Mouse (Mus musculus) erythroid progenitor cell, adult 5-6 weeks (primary cell): Measurements from ENCODE around the gene Smc5. TPM values are rescaled to one million over a fixed set of nuclear protein-coding genes. Genes with fewer than 3 reads are reported as not detected.

Source experiments
- ATAC-seq: replicated peaks from 2 replicates; pipeline ENCODE4 v1.8.0; 2016; ENCODE audit warnings: moderate number of reproducible peaks, mild to moderate bottlenecking, moderate TSS enrichment, inconsistent platforms; ENCODE audit not compliant: poor library complexity, low FRiP score, severe bottlenecking
- total RNA-seq, 2 experiments: library from RNA; stranded (forward) in 1 of 2; stranded (reverse) in 1 of 2; fragments of 150-400 nt in 1 of 2; fragments of 186-747, 209-891 nt in 1 of 2; gene quantifications; 2 replicates each; pipeline versions ENCODE4 v1.2.3 to v1.2.4; 2015 to 2017; ENCODE audit warnings: low replicate concordance in 2 of 2

Smc5 gene
- total RNA-seq, 2 experiments from 2014 or later = 50.8 to 88.9 TPM

DNA sequence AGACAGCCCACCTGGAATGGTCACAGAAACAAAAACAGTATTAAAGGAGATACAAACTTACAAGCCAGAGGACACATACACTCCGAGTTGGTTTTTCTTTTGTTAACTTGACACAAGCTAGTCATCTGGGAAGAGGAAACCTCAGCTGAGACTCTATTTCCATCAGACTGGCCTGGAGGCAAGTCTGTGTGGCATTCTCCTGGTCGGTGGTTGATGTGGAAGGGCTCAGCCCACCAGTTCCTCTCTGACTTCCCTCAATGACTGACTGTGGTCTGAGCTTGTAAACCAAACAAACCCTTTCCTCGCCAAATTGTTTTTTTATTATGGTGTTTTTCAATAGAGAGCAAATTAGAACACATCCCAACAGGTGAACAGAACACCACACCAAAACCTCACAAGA, 80.6 kb downstream of the Smc5 start:
- no peak for ATAC-seq

DNA sequence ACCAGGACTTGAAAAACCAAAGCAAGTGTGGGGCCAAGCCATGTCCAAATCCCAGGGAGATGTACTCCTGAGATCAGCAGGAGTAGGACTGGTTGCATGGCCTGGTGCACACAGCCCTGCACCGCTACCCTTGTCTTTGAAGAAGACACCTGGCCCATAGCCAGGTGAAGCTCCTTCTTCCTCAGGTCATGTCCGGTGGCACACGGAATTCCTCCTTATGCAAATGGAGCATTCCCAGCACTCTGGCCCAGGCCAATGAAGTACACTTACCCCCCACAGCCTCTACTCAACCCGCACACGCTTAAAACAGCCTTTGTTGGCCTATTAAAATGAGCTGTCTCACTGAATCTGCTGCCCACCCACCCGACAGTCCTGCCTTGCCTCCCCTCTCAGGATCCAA, 82.2 kb downstream of the Smc5 start:
- no peak for ATAC-seq

DNA sequence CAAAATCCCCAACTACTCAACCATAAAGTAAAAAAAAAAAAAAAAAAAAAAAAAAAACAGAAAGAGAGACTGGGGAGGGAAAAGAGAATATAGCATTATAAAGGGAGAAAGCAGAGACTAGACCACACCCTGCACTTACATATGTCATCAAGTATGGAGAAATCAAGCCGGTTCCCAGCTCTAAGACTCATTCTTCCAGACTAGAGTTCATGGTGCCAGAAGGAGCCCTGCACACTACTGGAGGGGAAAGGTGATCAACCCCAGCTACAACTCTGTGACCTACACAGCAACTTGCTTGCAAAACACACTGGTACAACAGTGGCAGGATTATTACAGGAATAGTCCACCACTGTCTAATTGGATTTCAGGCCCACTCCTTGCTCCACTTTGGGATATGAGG, 84.0 kb downstream of the Smc5 start:
- no peak for ATAC-seq

DNA sequence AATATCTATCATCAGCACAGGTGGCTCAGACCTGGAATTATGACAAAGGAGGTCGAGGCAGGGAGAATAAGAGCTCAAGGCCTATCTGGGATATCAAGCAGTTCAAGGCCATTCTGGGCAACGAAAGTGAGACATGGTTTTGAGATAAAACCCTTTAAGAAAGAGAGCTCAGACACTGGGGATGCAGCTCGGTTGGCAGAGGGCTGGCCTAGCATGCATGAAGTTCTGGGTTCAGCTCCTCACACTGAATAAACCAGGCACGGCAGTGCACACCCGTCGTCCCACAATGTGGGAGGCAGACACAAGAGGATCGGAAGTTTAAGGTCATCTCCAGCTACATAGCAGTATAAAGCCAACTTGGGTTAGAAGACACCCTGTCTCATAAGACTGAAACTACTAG, 84.7 kb downstream of the Smc5 start:
- ATAC-seq = no peak

DNA sequence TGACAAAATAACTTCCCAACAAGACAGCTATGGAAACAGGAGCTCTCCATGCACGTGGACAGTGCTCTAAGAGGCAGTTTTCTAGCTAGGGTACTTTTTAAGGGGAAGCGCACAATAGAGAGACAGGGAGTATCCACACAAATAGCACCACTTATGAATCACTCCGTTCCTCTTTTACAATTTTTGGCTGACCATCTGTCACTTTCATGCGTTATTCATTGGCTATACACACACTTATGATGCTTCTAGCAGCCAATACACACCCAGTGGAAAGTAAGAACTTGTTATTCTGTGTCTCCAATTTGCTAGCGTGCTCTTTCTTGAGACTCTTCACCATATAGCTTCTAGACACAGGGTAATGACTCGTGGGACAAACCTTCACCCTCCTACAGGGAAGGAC, 86.0 kb downstream of the Smc5 start:
- no peak for ATAC-seq

DNA sequence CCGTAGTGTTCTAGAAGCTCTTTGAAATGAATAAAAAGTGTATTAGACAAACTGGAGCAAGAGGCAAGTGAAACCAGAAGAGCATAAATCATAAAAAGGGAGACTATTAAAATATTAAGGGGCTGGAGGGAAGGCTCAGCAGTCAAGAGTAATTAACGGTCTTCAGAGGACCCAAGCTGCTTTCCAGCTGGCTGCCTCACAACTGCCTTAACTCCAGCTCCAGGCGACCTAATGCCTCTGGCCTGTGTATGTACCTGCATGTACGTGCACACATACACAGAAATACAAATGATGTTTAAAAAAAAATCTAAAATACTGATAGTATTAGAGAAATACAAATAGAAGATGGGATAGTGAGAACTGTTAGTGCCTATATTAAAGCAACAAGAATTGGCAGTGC, 89.6 kb downstream of the Smc5 start:
- no peak for ATAC-seq

DNA sequence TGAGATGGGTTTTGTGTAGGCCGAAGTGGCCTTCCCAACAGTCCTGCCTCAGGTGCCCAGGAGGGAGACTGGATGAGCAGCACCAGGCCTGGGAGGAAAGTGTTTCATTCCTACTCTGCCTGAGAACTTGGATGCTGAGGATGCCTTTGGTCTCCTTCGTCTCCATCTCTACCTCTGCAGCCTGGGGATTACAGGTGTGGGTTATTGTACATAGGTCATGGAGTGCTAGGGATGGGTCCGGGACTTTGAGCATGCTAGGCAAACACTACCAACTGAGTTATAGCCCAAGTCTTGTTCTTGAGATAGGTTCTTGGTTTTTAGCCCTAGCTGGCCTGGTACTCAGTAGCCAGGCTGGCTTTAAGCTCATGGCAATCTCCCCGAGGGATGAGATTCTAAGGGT, 90.2 kb downstream of the Smc5 start:
- ATAC-seq = no peak

DNA sequence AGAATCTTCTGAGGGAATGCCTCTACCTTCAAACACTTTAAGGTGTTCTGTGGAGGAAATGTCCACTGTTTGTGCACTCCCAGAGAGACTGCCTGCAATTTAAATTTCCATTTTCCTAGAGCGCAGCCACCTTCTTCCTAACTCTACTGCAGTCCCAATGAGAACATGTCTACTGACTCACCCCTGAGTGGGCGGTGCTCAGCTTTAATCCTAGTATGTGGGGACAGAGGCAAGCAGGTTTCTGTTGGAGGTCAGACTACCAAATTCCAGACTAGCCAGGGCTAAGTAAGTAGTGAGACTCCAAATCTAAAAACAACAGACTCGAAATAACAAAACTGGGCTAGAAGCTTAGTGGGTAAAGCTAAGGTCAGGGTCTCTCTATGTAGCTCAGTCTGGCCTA, 95.2 kb downstream of the Smc5 start:
- no peak for ATAC-seq

DNA sequence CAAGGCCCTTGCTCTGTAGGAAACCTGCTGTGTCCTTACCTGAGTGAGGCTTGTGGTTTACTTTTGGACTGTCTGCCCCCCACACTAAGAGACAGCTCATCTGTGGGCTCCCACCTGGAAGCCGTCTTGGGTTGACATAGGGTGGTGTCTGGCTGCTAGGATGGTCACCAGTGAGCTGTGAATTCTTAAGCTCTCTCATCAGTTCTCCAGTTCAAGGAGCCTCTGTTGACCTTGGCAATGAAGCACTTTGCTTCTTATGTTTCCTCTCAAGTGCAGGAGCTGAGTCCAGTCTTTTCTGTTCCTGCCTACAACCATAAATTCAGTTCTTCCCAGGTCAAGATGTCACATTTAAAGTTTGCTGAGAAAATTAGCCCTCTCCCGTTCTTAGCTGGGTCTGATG, 98.2 kb downstream of the Smc5 start:
- no peak for ATAC-seq

DNA sequence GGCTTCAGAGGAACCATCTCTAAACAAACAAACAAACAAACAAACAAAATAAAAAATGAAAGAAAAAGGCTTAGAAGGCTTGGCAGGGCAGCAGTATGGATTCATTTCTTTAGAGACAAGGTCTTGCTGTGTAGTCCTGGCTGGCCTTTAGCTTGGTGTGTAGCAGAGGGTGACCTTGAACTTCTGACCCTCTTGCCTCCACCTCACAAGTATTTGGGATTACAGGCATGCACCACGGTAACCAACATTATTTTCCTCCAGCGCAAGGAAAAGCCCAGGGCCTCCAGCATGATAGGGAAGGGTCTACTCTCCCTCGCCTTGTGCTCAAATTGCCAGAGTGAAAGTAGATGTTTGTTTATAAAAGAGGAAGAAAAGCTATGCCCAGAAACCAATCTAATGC, 98.6 kb downstream of the Smc5 start:
- ATAC-seq = no peak

DNA sequence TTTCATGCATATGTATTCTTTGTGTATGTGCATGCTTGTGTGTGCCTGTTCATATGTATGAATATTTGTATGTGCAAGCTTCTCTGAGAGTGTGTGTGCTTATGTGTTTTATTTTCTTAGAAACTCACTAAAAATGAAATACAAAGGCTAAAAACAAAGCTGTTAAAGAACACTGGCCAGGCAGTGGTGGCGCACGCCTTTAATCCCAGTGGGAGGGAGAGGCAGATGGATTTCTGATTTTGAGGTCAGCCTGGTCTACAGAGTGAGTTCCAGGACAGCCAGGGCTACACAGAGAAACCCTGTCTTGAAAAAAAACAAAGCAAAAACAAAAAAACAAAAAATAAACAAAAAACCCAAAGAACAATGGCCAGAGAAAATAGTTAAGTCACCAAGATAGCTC, 102.6 kb downstream of the Smc5 start:
- ATAC-seq = no peak

DNA sequence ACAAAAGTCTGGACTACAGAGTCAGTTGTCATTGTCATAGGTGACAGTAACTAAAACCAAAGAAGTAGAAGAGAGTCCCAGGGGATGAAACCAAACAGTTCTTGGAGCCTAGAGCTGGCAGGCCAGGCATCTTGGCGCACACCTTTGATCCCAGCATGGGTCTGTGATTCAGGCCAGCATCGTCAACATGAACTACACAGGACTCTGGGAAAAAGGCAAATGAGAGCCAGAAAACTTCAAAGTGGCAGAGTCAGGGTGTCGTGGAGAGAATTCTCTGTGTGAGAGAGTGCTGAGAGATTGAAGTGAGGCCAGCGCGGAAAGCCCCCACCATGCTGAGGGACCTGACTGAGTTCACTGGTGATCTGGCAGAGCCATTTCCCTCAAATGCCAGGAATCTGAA, 103.2 kb downstream of the Smc5 start:
- ATAC-seq = no peak

DNA sequence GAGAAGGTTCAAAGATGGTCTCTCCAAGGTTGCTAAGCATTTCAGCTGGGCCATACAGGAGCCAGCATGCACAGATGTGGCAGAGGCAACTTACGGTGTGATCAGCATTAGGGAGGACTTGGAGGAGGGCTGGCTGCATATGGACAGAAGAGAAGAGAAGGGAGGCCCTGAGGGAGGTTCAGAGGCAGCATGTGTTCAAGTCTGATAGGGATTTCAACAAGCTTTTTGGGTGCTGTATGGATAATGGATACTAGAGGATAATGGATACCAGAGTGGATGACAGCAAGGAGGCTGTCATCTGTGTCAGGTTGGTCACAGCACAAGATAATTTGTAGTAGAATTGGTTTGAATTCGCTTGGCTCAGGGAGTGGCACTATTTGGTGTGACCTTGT, 104.0 kb downstream of the Smc5 start:
- ATAC-seq = no peak; the same call in 1 of the 2 replicates

DNA sequence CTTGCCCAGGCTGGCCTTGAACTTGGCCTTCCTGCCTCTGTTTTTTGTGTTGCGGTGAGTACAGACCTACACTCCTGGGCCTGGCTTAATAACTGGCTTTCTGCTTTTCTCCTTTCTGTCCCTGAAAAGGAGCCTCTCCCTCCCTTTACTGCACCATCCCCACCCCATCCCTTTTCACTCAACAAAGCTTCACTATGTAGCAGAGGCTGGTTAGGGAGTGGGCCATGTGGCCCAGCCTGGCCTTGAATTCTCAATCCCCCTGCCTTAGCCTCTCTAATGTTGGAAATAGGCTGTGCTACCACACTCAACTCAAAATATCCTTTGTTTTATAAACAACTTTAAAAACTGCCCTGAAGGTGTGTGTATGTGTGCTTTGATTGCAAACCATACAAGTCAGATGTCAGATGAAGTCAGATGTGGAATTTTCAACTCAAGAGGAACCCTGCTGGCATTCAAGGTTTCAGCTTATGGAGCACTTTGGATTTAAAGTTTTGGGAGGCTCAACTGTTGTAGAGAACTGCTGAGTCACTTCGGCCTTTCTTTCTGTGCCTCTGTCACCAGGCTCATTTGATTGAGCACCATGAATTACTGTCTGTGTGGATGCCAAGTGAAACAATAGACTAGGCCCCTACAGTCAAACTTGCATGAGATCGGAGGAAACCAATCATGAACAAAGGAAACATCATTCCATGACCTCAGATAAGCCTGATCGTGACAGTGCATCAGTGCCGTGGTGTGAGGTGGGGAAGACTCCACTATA, 104.6 kb downstream of the Smc5 start:
- ATAC-seq = no peak

DNA sequence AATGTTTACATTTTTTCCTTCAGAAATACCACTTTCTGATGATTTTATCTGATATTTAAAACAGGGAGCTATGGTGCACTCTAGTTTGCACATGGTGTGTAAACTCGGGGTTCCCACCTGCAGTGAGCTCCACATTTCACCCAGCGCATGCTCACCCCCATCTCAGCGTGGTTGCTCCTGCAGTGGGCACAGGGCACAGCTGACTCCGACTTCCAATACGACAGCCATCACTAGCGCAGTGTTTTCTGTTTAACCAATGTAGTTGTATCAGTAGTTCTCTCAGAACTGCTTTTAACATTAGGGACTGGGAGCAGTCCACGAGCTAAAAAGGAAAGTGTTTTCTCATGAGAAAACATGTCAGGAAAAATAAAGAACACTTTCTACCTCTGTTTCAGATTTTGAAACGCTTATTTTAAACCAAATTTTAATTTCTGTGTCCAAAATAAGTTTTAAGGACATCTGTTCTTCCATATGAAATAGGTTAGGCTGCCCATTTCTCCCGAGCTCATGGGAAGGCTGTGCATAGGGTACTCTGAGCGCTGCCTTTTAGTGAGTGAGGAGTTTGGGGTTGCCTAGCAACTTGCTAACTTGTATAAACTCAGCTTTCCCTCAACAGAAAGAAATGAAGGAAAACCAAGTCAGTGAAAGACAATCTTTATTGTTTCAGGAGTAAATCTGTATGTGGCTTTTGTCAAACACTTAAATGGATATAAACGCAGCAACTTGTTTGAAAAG, 107.0 kb downstream of the Smc5 start:
- no peak for ATAC-seq

DNA sequence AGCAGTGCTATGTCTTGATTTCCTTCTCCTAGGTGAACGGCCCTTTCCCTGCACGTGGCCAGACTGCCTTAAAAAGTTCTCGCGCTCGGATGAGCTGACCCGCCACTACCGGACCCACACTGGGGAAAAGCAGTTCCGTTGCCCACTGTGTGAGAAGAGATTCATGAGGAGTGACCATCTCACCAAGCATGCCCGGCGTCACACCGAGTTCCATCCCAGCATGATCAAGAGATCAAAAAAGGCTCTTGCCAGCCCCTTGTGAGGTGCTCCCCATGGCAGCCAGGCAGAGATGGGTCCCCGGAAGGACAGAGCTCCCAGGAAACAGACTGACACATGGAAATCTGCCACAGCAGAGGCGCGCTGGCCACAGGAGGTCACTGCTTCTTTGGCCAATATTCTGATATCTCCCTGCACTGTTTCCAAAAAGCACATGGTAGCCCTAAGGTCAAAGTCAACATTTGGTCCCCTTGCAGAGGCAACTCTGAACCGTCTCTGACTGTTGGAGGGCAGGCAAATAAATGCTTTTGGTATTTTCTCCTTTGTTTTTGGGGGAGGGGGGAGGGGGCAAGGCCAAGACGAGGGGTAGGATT, 109.0 kb downstream of the Smc5 start:
- no peak for ATAC-seq

DNA sequence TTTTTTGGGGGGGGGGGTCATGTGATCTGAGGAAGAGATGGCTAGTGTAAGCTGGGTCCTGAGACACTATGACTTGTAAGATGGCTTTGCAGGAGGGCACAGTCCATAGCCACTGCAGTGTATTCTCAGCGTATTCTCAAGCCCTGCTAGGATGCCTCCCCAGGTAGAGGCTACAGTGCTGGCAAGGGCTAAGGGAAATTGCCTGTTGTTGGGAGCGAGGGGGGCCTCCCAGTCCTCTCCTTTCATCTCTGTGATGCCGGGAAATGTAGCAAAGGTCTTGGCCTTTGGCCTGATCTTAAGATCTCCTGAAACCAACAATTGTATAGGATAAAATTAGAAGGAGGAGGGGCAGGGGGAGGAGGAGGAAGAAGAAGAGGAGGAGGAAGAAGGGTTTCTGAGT, 110.3 kb downstream of the Smc5 start:
- no peak for ATAC-seq

DNA sequence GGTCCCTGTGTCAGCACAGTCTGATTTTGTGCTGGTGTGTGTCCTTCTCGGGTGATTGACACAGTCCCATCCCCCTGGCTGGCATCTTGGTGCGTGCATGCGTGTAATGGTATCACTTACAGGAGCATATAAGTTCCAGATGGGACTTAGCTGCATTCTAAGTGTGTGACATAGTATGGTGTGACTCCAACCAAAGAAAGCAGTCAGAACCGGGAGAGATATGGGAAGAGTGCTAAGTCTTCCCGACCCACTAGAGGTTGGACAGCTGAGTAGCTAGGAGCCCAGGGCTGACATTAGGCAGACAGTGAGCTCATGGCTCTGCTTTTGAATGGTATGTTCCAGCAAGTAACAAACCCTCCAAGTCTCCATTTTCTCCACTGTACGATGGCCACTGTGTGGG, 110.8 kb downstream of the Smc5 start:
- no peak for ATAC-seq

DNA sequence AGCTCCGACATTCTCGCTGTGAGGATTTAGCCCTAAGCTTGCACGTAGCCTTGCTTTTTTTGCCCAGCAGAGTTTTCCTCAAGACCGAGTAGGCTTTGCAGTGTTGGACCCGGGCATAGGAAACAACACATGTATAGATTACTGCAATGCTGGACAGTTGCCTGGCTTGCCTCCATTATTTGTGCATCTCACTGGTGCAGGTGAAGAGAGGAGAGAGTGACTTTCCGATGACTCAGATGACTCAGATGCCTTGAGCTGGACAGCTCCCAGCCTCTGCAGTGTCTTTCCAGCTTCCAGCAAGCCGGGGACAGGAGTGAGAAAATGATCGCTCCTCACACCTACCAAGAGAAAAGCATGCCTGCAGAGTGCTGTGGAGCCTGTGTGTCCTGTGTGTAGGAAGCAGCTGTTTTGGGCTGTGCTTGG, 111.3 kb downstream of the Smc5 start:
- ATAC-seq = no peak

DNA sequence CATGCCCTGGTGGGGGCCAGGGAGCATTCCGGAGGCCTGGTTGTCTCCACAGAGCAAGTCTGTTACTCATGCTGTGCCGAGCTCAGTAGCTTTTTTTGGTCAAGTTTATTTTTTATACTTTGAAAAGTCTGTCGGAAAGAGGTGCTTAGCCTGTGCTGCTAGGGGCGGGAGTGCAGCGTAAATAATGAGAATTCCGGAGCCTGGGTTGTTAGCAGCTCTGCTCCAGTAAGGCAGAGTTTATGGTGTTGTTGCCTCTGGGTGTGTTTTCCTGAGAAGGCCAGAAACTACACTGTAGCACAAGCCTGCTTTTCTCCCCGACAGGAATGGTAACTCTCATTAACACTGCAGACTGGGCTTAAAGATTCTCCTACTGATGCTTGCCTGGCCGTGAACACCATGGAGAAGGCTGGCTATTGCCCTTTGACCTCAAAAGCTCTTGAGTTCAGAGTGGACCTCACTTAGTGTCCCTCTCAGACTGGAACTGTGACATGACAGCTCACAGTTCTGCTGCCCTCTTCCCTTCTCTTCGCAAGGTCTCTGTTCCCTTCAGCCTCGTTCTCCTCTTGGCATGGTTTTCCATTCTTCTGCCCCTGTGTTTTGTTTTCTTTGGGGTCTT, 113.8 kb downstream of the Smc5 start:
- no peak for ATAC-seq
